Mouse (Mus musculus) gastrocnemius, postnatal 14 days (tissue): Measurements from ENCODE around the gene Apip. TPM values are rescaled to one million over a fixed set of nuclear protein-coding genes. Genes with fewer than 3 reads are reported as not detected.

Source experiments
- DNase-seq: peaks from one replicate; pipeline ENCODE4 v3.0.0; 2021; ENCODE audit warnings: mixed read lengths
- intact Hi-C: fragments of 180-260 bp; cut with DNase I; formaldehyde crosslinking; loops from one replicate; pipeline ENCODE4 v1.15.1; 2025; ENCODE audit warnings: low total_unique reads
- long read RNA-seq, 2 experiments: library from polyadenylated mRNA; stranded (forward); transcript quantifications; one replicate each; pipeline ENCODE4 v2.0.0; 2021
- total RNA-seq, 2 experiments: library from RNA; stranded (reverse); gene quantifications; 2 replicates each; pipeline ENCODE4 v1.2.3; 2021

Gene Apip
- total RNA-seq: 10 to 100 TPM; 28.7 to 33.8 TPM
- long read RNA-seq, experiment 1, transcript Apip-201 (7 exons, 919 nt): major isoform, 22 of 42 reads
- long read RNA-seq, experiment 1, partial matches to known transcripts: 14 of 42 reads
- long read RNA-seq, experiment 1, other reads (novel, unspliced or antisense): 6 of 42 reads
- long read RNA-seq, experiment 2, transcript Apip-201 (7 exons, 919 nt): major isoform, 20 of 37 reads
- long read RNA-seq, experiment 2, partial matches to known transcripts: 14 of 37 reads
- long read RNA-seq, experiment 2, other reads (novel, unspliced or antisense): 3 of 37 reads

- intact Hi-C loops: no loop called here
- peak; percentile 100 for DNase-seq
These were observed at the start of gene Apip, which contains the start of gene Pdhx for GRCm38 (mm10) chr2:103073219-103073982. Apip (plus strand) TSS chr2:103073675. Pdhx (minus strand) TSS chr2:103073513.

GRCm38 (mm10) chr2:103037831-103038230 is 35.6 kb upstream of the Apip start:
- intact Hi-C loops: no loop called here
- DNase-seq: no peak

- peak; percentile 41 for DNase-seq
- intact Hi-C loops: no loop called here
These were observed 32.6 kb upstream of the Apip start for GRCm38 (mm10) chr2:103040896-103041295.

GRCm38 (mm10) chr2:103045286-103045685 is 28.2 kb upstream of the Apip start:
- no peak for DNase-seq
- intact Hi-C loops: no loop called here

- intact Hi-C loops: no loop called here
- DNase-seq: no peak
These were observed 21.3 kb upstream of the Apip start for GRCm38 (mm10) chr2:103051937-103052893.

- intact Hi-C loops: no loop called here
- DNase-seq: no peak
These were observed 17.7 kb upstream of the Apip start for GRCm38 (mm10) chr2:103055820-103056219.

- intact Hi-C loops: no loop called here
These were observed 15.2 kb upstream of the Apip start for GRCm38 (mm10) chr2:103058266-103058665.

GRCm38 (mm10) chr2:103062865-103063264 is 10.6 kb upstream of the Apip start:
- intact Hi-C loops: no loop called here
- DNase-seq: peak; percentile 16

More at GRCm38 (mm10) chr2:103058266-103058665, 15.2 kb upstream of the Apip start:
- DNase-seq: no peak

GRCm38 (mm10) chr2:103066683-103067551 is 6.6 kb upstream of the Apip start:
- DNase-seq: no peak
- intact Hi-C loops: no loop called here

GRCm38 (mm10) chr2:103067552-103068207 is 5.8 kb upstream of the Apip start:
- no peak for DNase-seq
- intact Hi-C loops: no loop called here

GRCm38 (mm10) chr2:103068602-103069001 is 4.9 kb upstream of the Apip start:
- no peak for DNase-seq
- intact Hi-C loops: no loop called here

GRCm38 (mm10) chr2:103069752-103070405 is 3.6 kb upstream of the Apip start:
- intact Hi-C loops: no loop called here
- DNase-seq: no peak

- intact Hi-C loops: no loop called here
These were observed 2.9 kb upstream of the Apip start for GRCm38 (mm10) chr2:103070586-103070985.

GRCm38 (mm10) chr2:103081117-103081516 is 7.6 kb downstream of the Apip start:
- DNase-seq: no peak
- intact Hi-C loops: no loop called here

More at GRCm38 (mm10) chr2:103070586-103070985, 2.9 kb upstream of the Apip start:
- DNase-seq: no peak

- no peak for DNase-seq
- intact Hi-C loops: no loop called here
These were observed 8.2 kb downstream of the Apip start for GRCm38 (mm10) chr2:103081706-103082105.

GRCm38 (mm10) chr2:103082853-103083252 is 9.4 kb downstream of the Apip start:
- intact Hi-C loops: no loop called here
- no peak for DNase-seq

GRCm38 (mm10) chr2:103084451-103084850 is 11.0 kb downstream of the Apip start:
- intact Hi-C loops: no loop called here
- DNase-seq: no peak

GRCm38 (mm10) chr2:103085633-103086032 is 12.2 kb downstream of the Apip start:
- intact Hi-C loops: loop anchor here (5.0 kb wide), 1 partner anchor 403 kb away; no protein-coding TSS in a partner anchor
- no peak for DNase-seq
